Mouse (Mus musculus) hindbrain, embryonic 16.5 days (tissue): ENCODE results near the gene Rusc2. TPM values are rescaled to one million over a fixed set of nuclear protein-coding genes. Genes with fewer than 3 reads are reported as not detected.

Source experiments
- ATAC-seq: fragments of 200-750 bp; cut with Nextera tagmentation; 2 replicates; pipeline ENCODE4 v1.8.0; 2017; ENCODE audit warnings: moderate TSS enrichment, moderate library complexity
- H3K27ac ChIP-seq: fragments of 300-500 bp; sonication (generic); 2 replicates; pipeline ENCODE4 v1.5.1; 2014; ENCODE audit warnings: low read depth, mild to moderate bottlenecking, control low read depth, low read length, moderate library complexity
- H3K27me3 ChIP-seq: fragments of 300-500 bp; sonication (generic); replicated peaks from 2 replicates; pipeline ENCODE4 v1.6.1; 2014; ENCODE audit warnings: low read length; ENCODE audit not compliant: control insufficient read depth, insufficient read depth
- H3K36me3 ChIP-seq: fragments of 300-500 bp; sonication (generic); 2 replicates; pipeline ENCODE4 v1.6.1; 2014; ENCODE audit warnings: mild to moderate bottlenecking, low read length, moderate library complexity, mixed read lengths; ENCODE audit not compliant: control insufficient read depth, insufficient read depth
- H3K4me1 ChIP-seq: fragments of 300-500 bp; sonication (generic); 2 replicates; pipeline ENCODE4 v1.6.1; 2014; ENCODE audit warnings: low read depth, low read length; ENCODE audit not compliant: control insufficient read depth, insufficient read depth
- H3K4me2 ChIP-seq: fragments of 300-500 bp; sonication (generic); 2 replicates; pipeline ENCODE4 v1.6.1; 2014; ENCODE audit warnings: mild to moderate bottlenecking, low read length, control low read depth, moderate library complexity
- H3K4me3 ChIP-seq: fragments of 300-500 bp; sonication (generic); 2 replicates; pipeline ENCODE4 v1.5.1; 2014; ENCODE audit warnings: mild to moderate bottlenecking, low read length, control low read depth, moderate library complexity
- H3K9ac ChIP-seq: fragments of 300-500 bp; sonication (generic); 2 replicates; pipeline ENCODE4 v1.6.1; 2014; ENCODE audit warnings: low read depth, mild to moderate bottlenecking, control low read depth, low read length, moderate library complexity
- H3K9me3 ChIP-seq: fragments of 300-500 bp; sonication (generic); 2 replicates; pipeline ENCODE4 v1.6.1; 2014; ENCODE audit warnings: mild to moderate bottlenecking, low read length, moderate library complexity; ENCODE audit not compliant: control insufficient read depth
- WGBS: fragments of 180-500 bp; shearing (Covaris S2); extraction: QIAGEN DNeasy Blood & Tissue Kit; methylation state at CpG from one replicate; pipeline ENCODE4 v1.1.7; 2014; 5-methylcytosine and 5-hydroxymethylcytosine counted together
- polyA plus RNA-seq: library from polyadenylated mRNA; unstranded; fragments of >200 nt; fragmentation: Nextera tagmentation; extraction: Ambion mirVana; gene quantifications from 2 replicates; pipeline ENCODE4 v1.2.1, GENCODE M21; 2015

The Rusc2 gene
- polyA plus RNA-seq, 1 experiment from 2014 or later: 70.8 TPM

- 0 out of 2 replicates have a peak, but pooled peaks cover 3% of the 10 kb centered on the region for H3K27me3 ChIP-seq
- H3K9ac ChIP-seq: no peak overlapping the region
- ATAC-seq: no peak
- H3K4me2 ChIP-seq: no peak overlapping the region
- H3K9me3 ChIP-seq: no peaks in the 10 kb centered on the region
- WGBS: 19% methylated on average over 31 of the region's 31 CpGs
- no peak overlapping the region for H3K27ac ChIP-seq
- peaks cover 6% of the 10 kb centered on the region for H3K4me1 ChIP-seq
- no peak overlapping the region for H3K4me3 ChIP-seq
- peaks cover 51% of the 10 kb centered on the region for H3K36me3 ChIP-seq
Observed at GRCm38 (mm10) chr4:43425648-43426380, 44.0 kb downstream of the Rusc2 start.

GRCm38 (mm10) chr4:43426487-43426886 lies 44.7 kb downstream of the Rusc2 start:
- Histone ChIP-seq H3K9ac (no peak overlapping the region), H3K27ac (no peak overlapping the region), H3K4me1 (peaks cover 6% of the 10 kb centered on the region), H3K4me3 (no peak overlapping the region), H3K27me3 (0 out of 2 replicates have a peak, but pooled peaks cover 3% of the 10 kb centered on the region), H3K36me3 (peaks cover 50% of the 10 kb centered on the region), H3K9me3 (no peaks in the 10 kb centered on the region), H3K4me2 (no peak overlapping the region)
- 47% methylated on average over 10 of the region's 10 CpGs for WGBS
- no peak for ATAC-seq

GRCm38 (mm10) chr4:43427501-43428179 lies 45.9 kb downstream of the Rusc2 start:
- Histone ChIP-seq H3K9me3 (no peaks in the 10 kb centered on the region), H3K9ac (0 out of 2 replicates have a peak overlapping the region, but pooled peaks have one; percentile 26), H3K36me3 (peaks cover 38% of the 10 kb centered on the region), H3K27ac (no peak overlapping the region), H3K4me3 (no peak overlapping the region), H3K4me1 (peaks cover 8% of the 10 kb centered on the region), H3K27me3 (0 out of 2 replicates have a peak, but pooled peaks cover 3% of the 10 kb centered on the region), H3K4me2 (no peak overlapping the region)
- 22% methylated on average over 23 of the region's 23 CpGs for WGBS
- no peak for ATAC-seq

GRCm38 (mm10) chr4:43428180-43428861 lies 46.5 kb downstream of the Rusc2 start:
- Histone ChIP-seq H3K36me3 (peaks cover 31% of the 10 kb centered on the region), H3K27me3 (0 out of 2 replicates have a peak, but pooled peaks cover 3% of the 10 kb centered on the region), H3K4me3 (no peak overlapping the region), H3K9ac (0 out of 2 replicates have a peak overlapping the region, but pooled peaks have one; percentile 26), H3K4me2 (peak overlapping the region; percentile 29), H3K9me3 (no peaks in the 10 kb centered on the region), H3K4me1 (peaks cover 8% of the 10 kb centered on the region), H3K27ac (no peak overlapping the region)
- 28% methylated on average over 16 of the region's 16 CpGs for WGBS
- ATAC-seq: peak; percentile 4; the same call in 1 of the 2 replicates

GRCm38 (mm10) chr4:43428946-43429345 lies 47.2 kb downstream of the Rusc2 start, which contains the start of gene Fam166b:
Fam166b (minus strand) TSS chr4:43429134.
- Histone ChIP-seq H3K4me2 (peak within 1 kb of the TSS; percentile 29), H3K9me3 (no peaks in the 10 kb centered on the region), H3K36me3 (peaks cover 25% of the 10 kb centered on the region), H3K9ac (peak within 1 kb of the TSS; percentile 26; the same call in 1 of the 2 replicates), H3K4me1 (peaks cover 8% of the 10 kb centered on the region), H3K27ac (no peak within 1 kb of the TSS), H3K27me3 (0 out of 2 replicates have a peak, but pooled peaks cover 3% of the 10 kb centered on the region), H3K4me3 (no peak within 1 kb of the TSS)
- WGBS: 11% methylated on average over 10 of the region's 10 CpGs
- ATAC-seq: peak; percentile 52

- Histone ChIP-seq H3K27me3 (no peaks in the 10 kb centered on the region), H3K4me1 (peaks cover 8% of the 10 kb centered on the region), H3K9ac (no peak overlapping the region), H3K4me3 (no peak overlapping the region), H3K9me3 (no peaks in the 10 kb centered on the region), H3K4me2 (no peak overlapping the region; the same call in 1 of the 2 replicates), H3K36me3 (no peaks in the 10 kb centered on the region), H3K27ac (peak overlapping the region; percentile 72)
- WGBS: 3% methylated on average over 4 of the region's 4 CpGs
- peak; percentile 46 for ATAC-seq
Observed at GRCm38 (mm10) chr4:43431690-43432089, 49.9 kb downstream of the Rusc2 start.

- no peak overlapping the region for H3K9ac ChIP-seq
- no peak overlapping the region for H3K4me3 ChIP-seq
- H3K9me3 ChIP-seq: no peaks in the 10 kb centered on the region
- H3K36me3 ChIP-seq: no peaks in the 10 kb centered on the region
- H3K27me3 ChIP-seq: no peaks in the 10 kb centered on the region
- no peak overlapping the region for H3K27ac ChIP-seq
- 81% methylated on average over 1 of the region's 1 CpGs for WGBS
- peaks cover 8% of the 10 kb centered on the region for H3K4me1 ChIP-seq
- no peak overlapping the region for H3K4me2 ChIP-seq
- no peak for ATAC-seq
Observed at GRCm38 (mm10) chr4:43432832-43433231, 51.1 kb downstream of the Rusc2 start.

GRCm38 (mm10) chr4:43441639-43442038 lies 59.9 kb downstream of the Rusc2 start, which contains the start of gene Tesk1:
Tesk1 (plus strand) TSS chr4:43441939.
- peak; percentile 13 for ATAC-seq
- Histone ChIP-seq H3K36me3 (peaks cover 3% of the 10 kb centered on the region), H3K4me1 (peaks cover 13% of the 10 kb centered on the region), H3K9me3 (no peaks in the 10 kb centered on the region), H3K4me3 (peak within 1 kb of the TSS; percentile 96), H3K4me2 (peak within 1 kb of the TSS; percentile 73), H3K27ac (peak within 1 kb of the TSS; percentile 97), H3K27me3 (no peaks in the 10 kb centered on the region), H3K9ac (peak within 1 kb of the TSS; percentile 99)
- WGBS: 24% methylated on average over 4 of the region's 4 CpGs
